Mouse (Mus musculus): ENCODE measurements at regions not wholly inside any gene's neighbourhood (a gene's known extent, or its start where the extent isn't known, plus 50 kb on each side); places are given as distances from the start of the nearest gene placed in this dataset.
A peak's percentile ranks its signal among the peaks of the same experiment; 100 is the strongest.

- Histone ChIP-seq H3K36me3 (no peaks in the 10 kb centered on the region), H3K27ac (no peak overlapping the region), H3K9me3 (no peaks in the 10 kb centered on the region), H3K4me3 (replicated peaks) (no peak overlapping the region), H3K27me3 (replicated peaks) (no peaks in the 10 kb centered on the region), H3K4me2 (replicated peaks) (no peak overlapping the region), H3K9ac (no peak overlapping the region), H3K4me1 (replicated peaks) (no peaks in the 10 kb centered on the region)
- 76% methylated on average over 3 of the region's 3 CpGs for WGBS
- ATAC-seq, result no peak
Observed at GRCm38 (mm10) chr6:103318677-103319359, 191.6 kb upstream of the Chl1 start.

- Histone ChIP-seq H3K9ac (no peak overlapping the region), H3K4me1 (replicated peaks) (no peaks in the 10 kb centered on the region), H3K36me3 (no peaks in the 10 kb centered on the region), H3K27me3 (replicated peaks) (no peaks in the 10 kb centered on the region), H3K27ac (no peak overlapping the region), H3K9me3 (no peaks in the 10 kb centered on the region), H3K4me2 (replicated peaks) (no peak overlapping the region), H3K4me3 (replicated peaks) (no peak overlapping the region)
- ATAC-seq, result no peak
- 53% methylated on average over 2 of the region's 2 CpGs for WGBS
Observed at GRCm38 (mm10) chr6:103319964-103320363, 190.4 kb upstream of the Chl1 start.

GRCm38 (mm10) chr6:103320550-103320949, 189.8 kb upstream of the Chl1 start:
- no peaks in the 10 kb centered on the region for H3K36me3 ChIP-seq
- ATAC-seq, result no peak

GRCm38 (mm10) chr6:103321058-103321457, 189.3 kb upstream of the Chl1 start:
- no peak for ATAC-seq
- Histone ChIP-seq H3K4me1 (replicated peaks) (no peaks in the 10 kb centered on the region), H3K36me3 (no peaks in the 10 kb centered on the region), H3K4me2 (replicated peaks) (no peak overlapping the region), H3K9me3 (no peaks in the 10 kb centered on the region), H3K9ac (no peak overlapping the region), H3K4me3 (replicated peaks) (no peak overlapping the region), H3K27ac (no peak overlapping the region), H3K27me3 (replicated peaks) (no peaks in the 10 kb centered on the region)
- WGBS, result 73% methylated on average over 2 of the region's 2 CpGs

More at GRCm38 (mm10) chr6:103320550-103320949, 189.8 kb upstream of the Chl1 start:
- H3K9me3 ChIP-seq, result no peaks in the 10 kb centered on the region
- H3K4me2 ChIP-seq (replicated peaks), result no peak overlapping the region
- no peak overlapping the region for H3K9ac ChIP-seq
- H3K27me3 ChIP-seq (replicated peaks), result no peaks in the 10 kb centered on the region
- no peaks in the 10 kb centered on the region for H3K4me1 ChIP-seq (replicated peaks)
- no peak overlapping the region for H3K4me3 ChIP-seq (replicated peaks)
- no peak overlapping the region for H3K27ac ChIP-seq
- 51% methylated on average over 4 of the region's 4 CpGs for WGBS

GRCm38 (mm10) chr6:103322442-103322841, 187.9 kb upstream of the Chl1 start:
- Histone ChIP-seq H3K27ac (no peak overlapping the region), H3K9me3 (no peaks in the 10 kb centered on the region), H3K4me2 (replicated peaks) (no peak overlapping the region), H3K27me3 (replicated peaks) (no peaks in the 10 kb centered on the region), H3K4me1 (replicated peaks) (no peaks in the 10 kb centered on the region), H3K4me3 (replicated peaks) (no peak overlapping the region), H3K36me3 (no peaks in the 10 kb centered on the region), H3K9ac (no peak overlapping the region)
- ATAC-seq, result no peak

- no peak overlapping the region for H3K4me3 ChIP-seq (replicated peaks)
- H3K9ac ChIP-seq, result no peak overlapping the region
- H3K36me3 ChIP-seq, result no peaks in the 10 kb centered on the region
- no peaks in the 10 kb centered on the region for H3K9me3 ChIP-seq
- ATAC-seq, result no peak
- no peaks in the 10 kb centered on the region for H3K4me1 ChIP-seq (replicated peaks)
- H3K27me3 ChIP-seq (replicated peaks), result no peaks in the 10 kb centered on the region
- no peak overlapping the region for H3K27ac ChIP-seq
- H3K4me2 ChIP-seq (replicated peaks), result no peak overlapping the region
Observed at GRCm38 (mm10) chr6:103335683-103336082, 174.7 kb upstream of the Chl1 start.

GRCm38 (mm10) chr6:103339961-103340732, 170.2 kb upstream of the Chl1 start:
- no peak for ATAC-seq
- Histone ChIP-seq H3K9me3 (no peaks in the 10 kb centered on the region), H3K9ac (no peak overlapping the region), H3K4me2 (replicated peaks) (no peak overlapping the region), H3K4me3 (replicated peaks) (no peak overlapping the region), H3K36me3 (no peaks in the 10 kb centered on the region), H3K27ac (no peak overlapping the region), H3K4me1 (replicated peaks) (no peaks in the 10 kb centered on the region), H3K27me3 (replicated peaks) (no peaks in the 10 kb centered on the region)
- WGBS, result 56% methylated on average over 7 of the region's 7 CpGs

- H3K27me3 ChIP-seq (replicated peaks), result no peaks in the 10 kb centered on the region
- no peak for ATAC-seq
- H3K4me3 ChIP-seq (replicated peaks), result no peak overlapping the region
- H3K4me2 ChIP-seq (replicated peaks), result no peak overlapping the region
- H3K9me3 ChIP-seq, result no peaks in the 10 kb centered on the region
- H3K9ac ChIP-seq, result no peak overlapping the region
- no peaks in the 10 kb centered on the region for H3K4me1 ChIP-seq (replicated peaks)
- H3K36me3 ChIP-seq, result no peaks in the 10 kb centered on the region
- 55% methylated on average over 5 of the region's 5 CpGs for WGBS
- no peak overlapping the region for H3K27ac ChIP-seq
Observed at GRCm38 (mm10) chr6:103343515-103343914, 166.9 kb upstream of the Chl1 start.

- Histone ChIP-seq H3K27ac (no peak overlapping the region), H3K9me3 (no peaks in the 10 kb centered on the region), H3K4me3 (replicated peaks) (no peak overlapping the region), H3K36me3 (no peaks in the 10 kb centered on the region), H3K4me2 (replicated peaks) (no peak overlapping the region), H3K9ac (no peak overlapping the region), H3K27me3 (replicated peaks) (no peaks in the 10 kb centered on the region), H3K4me1 (replicated peaks) (no peaks in the 10 kb centered on the region)
- WGBS, result 66% methylated on average over 2 of the region's 2 CpGs
- no peak for ATAC-seq
Observed at GRCm38 (mm10) chr6:103344413-103344812, 166.0 kb upstream of the Chl1 start.

- Histone ChIP-seq H3K4me3 (replicated peaks) (no peak overlapping the region), H3K9me3 (no peaks in the 10 kb centered on the region), H3K27me3 (replicated peaks) (no peaks in the 10 kb centered on the region), H3K9ac (no peak overlapping the region), H3K4me2 (replicated peaks) (no peak overlapping the region), H3K36me3 (no peaks in the 10 kb centered on the region), H3K4me1 (replicated peaks) (no peaks in the 10 kb centered on the region), H3K27ac (no peak overlapping the region)
- WGBS, result 63% methylated on average over 3 of the region's 3 CpGs
- ATAC-seq, result peak; percentile 63; the same call in 1 of the 2 replicates
Observed at GRCm38 (mm10) chr6:103345195-103345594, 165.2 kb upstream of the Chl1 start.

GRCm38 (mm10) chr6:103352405-103353124, 157.8 kb upstream of the Chl1 start:
- H3K9ac ChIP-seq, result no peak overlapping the region
- no peaks in the 10 kb centered on the region for H3K4me1 ChIP-seq (replicated peaks)
- H3K9me3 ChIP-seq, result no peaks in the 10 kb centered on the region
- H3K27ac ChIP-seq, result no peak overlapping the region
- WGBS, result 74% methylated on average over 3 of the region's 3 CpGs
- ATAC-seq, result no peak
- no peaks in the 10 kb centered on the region for H3K36me3 ChIP-seq
- H3K27me3 ChIP-seq (replicated peaks), result no peaks in the 10 kb centered on the region
- no peak overlapping the region for H3K4me3 ChIP-seq (replicated peaks)
- H3K4me2 ChIP-seq (replicated peaks), result no peak overlapping the region

GRCm38 (mm10) chr6:103353346-103353745, 157.0 kb upstream of the Chl1 start:
- Histone ChIP-seq H3K4me2 (replicated peaks) (no peak overlapping the region), H3K36me3 (no peaks in the 10 kb centered on the region), H3K9me3 (no peaks in the 10 kb centered on the region), H3K27ac (no peak overlapping the region), H3K9ac (no peak overlapping the region), H3K27me3 (replicated peaks) (no peaks in the 10 kb centered on the region), H3K4me1 (replicated peaks) (no peaks in the 10 kb centered on the region), H3K4me3 (replicated peaks) (no peak overlapping the region)
- WGBS, result 74% methylated on average over 1 of the region's 1 CpGs
- ATAC-seq, result no peak

Data from intestine, embryonic 15.5 days (tissue).